Mouse (Mus musculus): ENCODE measurements around the gene Kidins220. TPM values are rescaled to one million over a fixed set of nuclear protein-coding genes. Genes with fewer than 3 reads are reported as not detected.

Kidins220 gene
- total and polyA plus RNA-seq, 2 experiments from 2014 or later: 79.6 to 199 TPM

GRCm38 (mm10) chr12:24944597-24944996 is 30.1 kb upstream of the Kidins220 start:
- H3K4me3 ChIP-seq (ENCODE audit: low read length): no peak overlapping the region
- ATAC-seq: no peak
- no peaks in the 10 kb centered on the region for H3K4me1 ChIP-seq (ENCODE audit: insufficient read depth, low read length)
- H3K27me3 ChIP-seq (ENCODE audit: insufficient read depth, low read length): no peaks in the 10 kb centered on the region
- no peak for TF ChIP-seq CTCF (IDR thresholded peaks at IDR 0.05; ENCODE audit: low read depth)
- H3K36me3 ChIP-seq (ENCODE audit: insufficient read depth, low read length): peaks cover 12% of the 10 kb centered on the region; the same call in 1 of the 2 replicates
- WGBS: 92% methylated on average over 7 of the region's 7 CpGs
- H3K27ac ChIP-seq: no peak overlapping the region
- no peak overlapping the region for H3K4me2 ChIP-seq (ENCODE audit: low read depth, low read length)
- H3K9me3 ChIP-seq (ENCODE audit: low read length): no peaks in the 10 kb centered on the region
- no peak for DNase-seq (ENCODE audit: low spot score)
- H3K9ac ChIP-seq (replicated peaks; ENCODE audit: low read length): no peak overlapping the region

- Histone ChIP-seq H3K9me3 (ENCODE audit: low read length) (no peaks in the 10 kb centered on the region), H3K36me3 (ENCODE audit: insufficient read depth, low read length) (peaks cover 10% of the 10 kb centered on the region; the same call in 1 of the 2 replicates), H3K4me1 (ENCODE audit: insufficient read depth, low read length) (no peaks in the 10 kb centered on the region), H3K9ac (replicated peaks; ENCODE audit: low read length) (no peak overlapping the region), H3K27ac (no peak overlapping the region), H3K27me3 (ENCODE audit: insufficient read depth, low read length) (no peaks in the 10 kb centered on the region), H3K4me3 (ENCODE audit: low read length) (no peak overlapping the region), H3K4me2 (ENCODE audit: low read depth, low read length) (no peak overlapping the region)
- no peak for TF ChIP-seq CTCF (IDR thresholded peaks at IDR 0.05; ENCODE audit: low read depth)
- ATAC-seq (no peak), DNase-seq (ENCODE audit: low spot score) (no peak)
- WGBS: 92% methylated on average over 14 of the region's 14 CpGs
Observed at GRCm38 (mm10) chr12:24947065-24947464, 27.7 kb upstream of the Kidins220 start.

GRCm38 (mm10) chr12:24948344-24948743 is 26.4 kb upstream of the Kidins220 start:
- Histone ChIP-seq H3K27ac (no peak overlapping the region), H3K4me1 (ENCODE audit: insufficient read depth, low read length) (no peaks in the 10 kb centered on the region), H3K36me3 (ENCODE audit: insufficient read depth, low read length) (peaks cover 10% of the 10 kb centered on the region; the same call in 1 of the 2 replicates), H3K9ac (replicated peaks; ENCODE audit: low read length) (no peak overlapping the region), H3K4me2 (ENCODE audit: low read depth, low read length) (no peak overlapping the region), H3K4me3 (ENCODE audit: low read length) (no peak overlapping the region), H3K9me3 (ENCODE audit: low read length) (no peaks in the 10 kb centered on the region), H3K27me3 (ENCODE audit: insufficient read depth, low read length) (no peaks in the 10 kb centered on the region)
- 63% methylated on average over 3 of the region's 3 CpGs for WGBS
- no peak for ATAC-seq
- peak; percentile 83 for DNase-seq (ENCODE audit: low spot score)
- peak; percentile 77 for TF ChIP-seq CTCF (IDR thresholded peaks at IDR 0.05; ENCODE audit: low read depth)

- ATAC-seq (no peak), DNase-seq (ENCODE audit: low spot score) (peak; percentile 28)
- Histone ChIP-seq H3K27me3 (ENCODE audit: insufficient read depth, low read length) (no peaks in the 10 kb centered on the region), H3K9ac (replicated peaks; ENCODE audit: low read length) (no peak overlapping the region), H3K4me3 (ENCODE audit: low read length) (no peak overlapping the region), H3K4me1 (ENCODE audit: insufficient read depth, low read length) (no peaks in the 10 kb centered on the region), H3K36me3 (ENCODE audit: insufficient read depth, low read length) (peaks cover 16% of the 10 kb centered on the region; the same call in 1 of the 2 replicates), H3K4me2 (ENCODE audit: low read depth, low read length) (no peak overlapping the region), H3K9me3 (ENCODE audit: low read length) (no peaks in the 10 kb centered on the region), H3K27ac (no peak overlapping the region)
- 90% methylated on average over 7 of the region's 7 CpGs for WGBS
- peak; percentile 68 for TF ChIP-seq CTCF (IDR thresholded peaks at IDR 0.05; ENCODE audit: low read depth)
Observed at GRCm38 (mm10) chr12:24950376-24951046, 24.2 kb upstream of the Kidins220 start.

- Histone ChIP-seq H3K4me3 (ENCODE audit: low read length) (no peak overlapping the region), H3K36me3 (ENCODE audit: insufficient read depth, low read length) (peaks cover 24% of the 10 kb centered on the region; the same call in 1 of the 2 replicates), H3K4me1 (ENCODE audit: insufficient read depth, low read length) (no peaks in the 10 kb centered on the region), H3K27me3 (ENCODE audit: insufficient read depth, low read length) (no peaks in the 10 kb centered on the region), H3K4me2 (ENCODE audit: low read depth, low read length) (no peak overlapping the region), H3K9ac (replicated peaks; ENCODE audit: low read length) (no peak overlapping the region), H3K27ac (no peak overlapping the region), H3K9me3 (ENCODE audit: low read length) (no peaks in the 10 kb centered on the region)
- ATAC-seq: peak; percentile 68
- 54% methylated on average over 6 of the region's 6 CpGs for WGBS
- DNase-seq (ENCODE audit: low spot score): peak; percentile 82
- peak; percentile 94 for TF ChIP-seq CTCF (IDR thresholded peaks at IDR 0.05; ENCODE audit: low read depth)
Observed at GRCm38 (mm10) chr12:24952147-24952546, 22.6 kb upstream of the Kidins220 start.

DNA sequence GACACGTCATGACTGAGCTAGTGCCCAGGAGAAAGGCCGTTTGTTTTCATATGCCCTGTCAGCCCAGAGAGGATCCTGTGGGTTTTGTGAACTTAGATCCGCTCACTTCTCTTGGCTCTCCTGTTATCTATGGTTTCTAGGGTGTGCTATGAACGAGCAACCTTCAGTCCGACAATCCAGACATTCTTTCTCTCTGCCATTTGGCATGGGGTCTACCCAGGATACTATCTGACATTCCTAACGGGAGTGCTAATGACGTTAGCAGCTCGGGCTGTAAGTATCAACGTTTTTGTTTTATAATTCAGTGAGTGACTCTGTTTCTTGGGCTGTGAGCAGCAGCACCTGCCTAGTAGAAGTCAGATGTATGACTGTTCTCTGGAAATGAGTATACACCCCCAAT is 19.6 kb upstream of the Kidins220 start:
- H3K36me3 ChIP-seq (ENCODE audit: insufficient read depth, low read length): peaks cover 41% of the 10 kb centered on the region
- no peak for TF ChIP-seq CTCF (IDR thresholded peaks at IDR 0.05; ENCODE audit: low read depth)
- H3K4me1 ChIP-seq (ENCODE audit: insufficient read depth, low read length): no peaks in the 10 kb centered on the region
- no peak overlapping the region for H3K9ac ChIP-seq (replicated peaks; ENCODE audit: low read length)
- no peak overlapping the region for H3K4me3 ChIP-seq (ENCODE audit: low read length)
- no peak for DNase-seq (ENCODE audit: low spot score)
- no peaks in the 10 kb centered on the region for H3K27me3 ChIP-seq (ENCODE audit: insufficient read depth, low read length)
- no peak overlapping the region for H3K27ac ChIP-seq
- WGBS: 86% methylated on average over 9 of the region's 9 CpGs
- ATAC-seq: no peak
- H3K4me2 ChIP-seq (ENCODE audit: low read depth, low read length): no peak overlapping the region
- H3K9me3 ChIP-seq (ENCODE audit: low read length): no peaks in the 10 kb centered on the region

- H3K27ac ChIP-seq: no peak overlapping the region
- H3K27me3 ChIP-seq (ENCODE audit: insufficient read depth, low read length): no peaks in the 10 kb centered on the region
- H3K4me3 ChIP-seq (ENCODE audit: low read length): no peak overlapping the region
- H3K9me3 ChIP-seq (ENCODE audit: low read length): no peaks in the 10 kb centered on the region
- DNase-seq (ENCODE audit: low spot score): no peak
- no peaks in the 10 kb centered on the region for H3K4me1 ChIP-seq (ENCODE audit: insufficient read depth, low read length)
- TF ChIP-seq CTCF (IDR thresholded peaks at IDR 0.05; ENCODE audit: low read depth): no peak
- H3K4me2 ChIP-seq (ENCODE audit: low read depth, low read length): no peak overlapping the region
- H3K9ac ChIP-seq (replicated peaks; ENCODE audit: low read length): no peak overlapping the region
- H3K36me3 ChIP-seq (ENCODE audit: insufficient read depth, low read length): peaks cover 32% of the 10 kb centered on the region
- ATAC-seq: no peak
- WGBS: 78% methylated on average over 3 of the region's 3 CpGs
Observed at GRCm38 (mm10) chr12:24958526-24958925, 16.2 kb upstream of the Kidins220 start.

Measured in hindbrain, postnatal 0 days (tissue).